Mouse (Mus musculus): ENCODE measurements around the gene H2-T24.
"Not testable (repeated sequence)": the region's sequence is repeated elsewhere in the genome, so short reads cannot be mapped to it uniquely, and the experiment has no call there.

H2-T24 gene

DNA sequence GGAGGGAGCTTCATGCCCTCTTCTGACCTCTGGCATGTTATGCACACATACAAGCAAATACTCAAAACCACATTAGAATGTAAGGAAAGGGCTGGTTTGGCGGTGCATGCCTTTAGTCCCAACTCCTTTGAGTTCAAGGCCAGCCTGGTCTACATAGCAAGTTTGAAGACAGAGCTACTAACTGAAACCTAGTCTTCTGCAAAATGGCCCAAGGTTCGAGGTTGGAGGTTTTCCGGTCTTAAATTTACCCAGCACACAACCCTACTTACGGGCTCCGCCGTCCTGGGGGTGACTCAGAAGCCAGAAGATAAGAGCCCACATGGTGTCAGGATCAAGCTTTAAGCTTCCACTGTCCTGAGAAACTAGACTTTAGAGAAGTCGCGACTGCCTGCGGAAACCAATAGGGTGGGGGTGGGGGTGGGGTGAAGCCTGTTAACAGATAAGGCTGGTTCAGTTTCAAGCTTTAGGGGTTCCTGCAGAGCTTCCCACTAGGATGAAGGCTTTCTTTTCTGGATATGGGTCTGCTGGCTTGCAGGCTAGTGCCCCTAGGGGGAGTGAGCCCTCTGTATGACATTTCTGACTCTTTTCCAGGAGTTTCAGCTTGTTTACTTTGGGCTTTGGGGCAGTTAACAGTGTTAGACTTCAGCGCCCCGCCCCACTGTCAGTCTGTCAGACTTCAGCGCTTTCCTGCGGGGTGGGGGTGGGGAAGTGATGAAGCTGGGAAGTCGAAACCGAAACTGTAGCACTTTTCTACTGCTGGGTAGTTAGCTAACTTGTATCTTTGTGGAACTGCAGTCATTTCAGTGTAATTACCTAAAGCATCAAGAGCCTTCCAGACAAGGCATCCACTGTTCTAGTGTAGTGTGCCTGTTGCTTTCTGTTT lies at the start of gene H2-T24:
H2-T24 (minus strand) TSS at position 370 of the 883 bp plus-strand sequence.
- peak; percentile 89 for TF ChIP-seq GATA4 (IDR thresholded peaks at IDR 0.05; ENCODE audit: insufficient replicate concordance, low read length)

DNA sequence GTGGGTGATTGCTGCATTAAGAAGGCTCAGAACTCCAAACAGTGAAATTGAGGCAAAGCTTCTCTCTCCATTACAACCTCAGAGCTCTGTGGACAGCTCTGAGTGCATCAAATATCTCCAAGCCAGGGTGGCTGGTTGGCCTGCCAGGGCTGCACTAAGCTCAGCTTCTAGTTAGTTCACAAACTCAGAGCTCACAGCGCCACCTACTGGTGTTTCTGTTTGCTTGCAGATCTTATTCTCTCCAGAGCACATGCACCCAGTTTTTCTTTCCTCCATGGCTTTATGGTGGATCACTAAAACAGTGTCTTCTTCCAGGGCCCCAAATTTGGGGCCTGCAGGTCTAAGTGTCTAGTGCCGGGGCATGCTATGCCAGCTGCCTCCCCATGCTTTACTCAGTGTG lies 40.5 kb upstream of the H2-T24 start:
- no peak for TF ChIP-seq GATA4 (IDR thresholded peaks at IDR 0.05; ENCODE audit: insufficient replicate concordance, low read length)

DNA sequence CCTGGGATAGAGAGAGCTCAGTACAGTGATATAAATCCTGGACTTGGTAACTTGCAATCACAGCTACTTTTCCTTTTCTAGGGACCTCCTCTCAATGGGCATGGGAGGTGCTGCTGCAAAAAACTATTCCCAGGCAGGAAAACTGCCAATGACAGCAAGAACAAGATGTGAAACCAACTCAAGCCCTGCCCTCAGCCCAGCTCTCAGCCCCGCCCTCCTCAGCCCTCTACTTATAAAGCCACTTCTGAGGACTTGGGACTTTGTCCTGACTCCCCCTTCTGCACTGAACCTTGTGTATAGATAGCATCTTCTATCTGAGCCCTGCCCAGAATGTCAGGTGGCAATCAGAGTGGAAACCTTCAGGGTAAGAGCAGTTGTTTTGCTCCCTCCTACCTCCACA lies 38.0 kb upstream of the H2-T24 start, which contains the start of gene Gm11127:
Gm11127 (minus strand) TSS at position 10 of the 400 bp plus-strand sequence.
- TF ChIP-seq GATA4 (IDR thresholded peaks at IDR 0.05; ENCODE audit: insufficient replicate concordance, low read length) = not testable (repeated sequence)

DNA sequence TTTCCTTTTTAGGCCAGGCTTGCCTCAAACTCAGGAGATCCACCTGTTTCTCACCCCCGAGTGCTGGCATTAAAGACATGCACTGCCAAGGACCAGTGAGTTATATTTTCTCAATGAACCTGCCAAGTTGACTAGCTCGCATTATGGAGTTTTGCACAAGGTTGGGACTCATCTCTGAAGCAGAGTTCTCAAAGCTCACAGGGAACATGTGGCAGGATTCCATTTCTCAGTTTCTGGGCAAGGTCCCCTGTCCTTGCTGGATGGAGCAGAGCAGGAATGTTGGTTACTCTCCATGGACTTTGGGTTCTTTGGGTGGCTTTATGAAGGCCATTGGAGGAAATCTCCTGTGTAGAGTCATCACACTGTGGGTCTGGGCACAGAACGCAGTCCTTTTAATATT lies 22.9 kb upstream of the H2-T24 start:
- TF ChIP-seq GATA4 (IDR thresholded peaks at IDR 0.05; ENCODE audit: insufficient replicate concordance, low read length) = no peak

DNA sequence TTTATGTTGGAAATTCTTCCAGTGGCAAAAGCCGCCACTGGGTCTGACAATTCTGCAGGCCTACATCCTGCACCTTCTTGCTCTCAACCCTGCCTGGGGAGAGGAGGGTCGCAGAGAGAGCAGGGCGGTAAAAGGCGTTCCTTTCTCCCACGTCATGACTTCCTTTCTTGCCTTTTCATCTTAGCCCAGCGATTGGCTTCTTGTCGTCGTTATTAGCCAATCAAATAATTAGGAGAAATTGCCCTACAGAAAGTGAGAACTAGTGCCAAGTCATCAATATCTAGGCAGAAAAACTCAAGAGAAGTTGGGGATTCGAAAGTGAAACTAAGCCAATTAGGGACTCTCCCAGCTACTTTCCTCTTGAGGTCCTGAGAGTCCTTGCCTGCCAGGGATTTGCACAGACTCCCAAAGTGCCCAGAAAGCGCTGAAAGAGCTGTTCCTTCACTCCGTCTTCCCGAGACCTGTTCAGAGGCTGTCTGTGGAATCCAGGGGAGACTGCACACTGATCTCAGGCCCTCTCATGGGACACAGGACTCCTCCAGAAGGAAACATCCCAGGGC lies 22.3 kb upstream of the H2-T24 start, which contains the start of the genes H2-T22 and Gm6034:
H2-T22 (minus strand) TSS at position 138 of the 560 bp plus-strand sequence.
Gm6034 (plus strand) TSS at position 352 of the 560 bp plus-strand sequence.
- not testable (repeated sequence) for TF ChIP-seq GATA4 (IDR thresholded peaks at IDR 0.05; ENCODE audit: insufficient replicate concordance, low read length)

DNA sequence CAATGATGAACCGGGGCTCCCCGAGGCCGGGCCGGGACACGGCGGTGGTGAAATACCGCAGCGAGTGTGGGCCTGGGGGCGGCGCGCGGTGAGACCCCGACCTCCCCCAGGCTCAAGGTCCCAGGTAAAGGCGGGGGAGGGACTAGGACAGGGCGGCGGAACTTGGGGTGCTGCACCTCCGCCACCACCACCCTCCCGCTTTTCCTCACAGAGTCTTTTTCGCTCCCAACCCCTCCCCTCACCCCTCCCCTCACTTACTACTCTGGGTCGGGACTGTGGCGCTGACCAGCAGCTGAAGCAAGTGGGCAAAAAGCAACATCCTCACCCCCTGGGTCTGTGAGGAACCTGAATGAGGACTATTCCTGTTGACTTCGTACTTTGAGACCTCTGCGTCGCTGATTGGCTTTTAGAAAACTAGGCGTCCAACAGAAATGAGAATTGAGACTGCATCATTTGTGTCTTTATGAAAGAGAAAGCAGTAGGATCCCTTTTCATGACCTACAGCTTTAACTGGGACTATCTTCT lies 12.1 kb upstream of the H2-T24 start, which contains the start of gene H2-T23:
H2-T23 (minus strand) TSS at position 505 of the 525 bp plus-strand sequence.
- TF ChIP-seq GATA4 (IDR thresholded peaks at IDR 0.05; ENCODE audit: insufficient replicate concordance, low read length) = not testable (repeated sequence)

DNA sequence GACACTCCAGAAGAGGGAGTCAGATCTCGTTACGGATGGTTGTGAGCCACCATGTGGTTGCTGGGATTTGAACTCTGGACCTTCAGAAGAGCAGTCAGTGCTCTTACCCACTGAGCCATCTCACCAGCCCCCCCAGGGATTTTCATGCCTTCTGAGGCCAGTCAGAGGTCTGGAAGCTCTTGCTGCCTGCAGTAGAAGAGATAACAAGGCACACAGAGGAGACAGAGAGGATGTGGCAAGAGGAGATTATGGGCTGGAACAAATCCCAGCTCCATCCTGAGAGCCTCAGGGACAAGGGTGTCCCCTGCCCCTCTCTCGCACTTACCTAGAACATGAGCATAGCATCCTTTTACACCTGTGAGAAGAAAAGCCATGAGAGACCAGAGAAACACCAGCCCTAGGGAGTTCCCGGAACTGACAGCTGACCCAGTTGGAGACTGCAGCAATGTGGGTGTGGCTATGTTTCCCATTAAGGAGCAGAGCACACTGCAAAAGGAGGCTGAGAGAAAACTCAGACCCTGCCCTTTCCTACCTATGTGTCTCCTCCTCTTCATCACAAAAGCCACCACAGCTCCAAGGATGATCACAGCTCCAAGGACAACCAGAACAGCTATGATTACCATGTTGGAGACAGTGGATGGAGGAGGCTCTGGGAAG lies 9.8 kb upstream of the H2-T24 start:
- peak; percentile 60; the same call in 1 of the 2 replicates for TF ChIP-seq GATA4 (IDR thresholded peaks at IDR 0.05; ENCODE audit: insufficient replicate concordance, low read length)

DNA sequence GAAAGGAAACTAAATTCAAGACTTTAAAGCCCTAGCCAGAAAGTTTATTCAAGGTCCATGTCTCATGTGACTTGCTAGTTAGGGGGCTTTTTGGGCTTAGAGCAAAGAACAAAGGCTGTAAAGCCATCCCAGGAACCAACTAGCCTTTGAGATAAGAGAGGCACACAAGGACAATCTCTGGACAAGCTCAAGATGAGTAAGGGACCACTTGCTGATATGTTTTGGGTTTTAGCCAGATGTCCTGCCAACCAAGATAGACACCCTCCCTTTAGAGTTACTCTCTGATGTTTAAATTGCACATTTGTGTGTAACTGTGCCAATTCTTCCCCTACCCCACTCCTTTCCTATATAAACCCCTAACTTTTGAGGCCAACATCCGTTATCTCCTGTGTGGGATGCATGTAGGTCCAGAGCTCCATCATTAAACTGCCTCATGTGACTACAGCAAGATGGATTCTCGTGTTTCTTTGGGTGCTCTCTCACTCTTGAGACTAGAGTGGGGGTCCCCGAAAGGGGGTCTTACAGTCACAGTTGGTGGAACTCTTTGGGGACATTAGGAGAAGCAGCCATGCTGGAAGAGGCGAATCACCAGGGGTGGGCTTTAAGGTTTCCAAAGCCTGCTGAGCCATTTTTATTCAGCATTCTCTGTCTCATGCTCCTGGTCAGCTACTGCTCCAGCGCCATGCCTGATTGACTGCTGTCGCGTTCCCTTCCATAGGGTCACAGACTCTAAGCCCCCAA lies 8.7 kb upstream of the H2-T24 start:
- no peak for TF ChIP-seq GATA4 (IDR thresholded peaks at IDR 0.05; ENCODE audit: insufficient replicate concordance, low read length)

DNA sequence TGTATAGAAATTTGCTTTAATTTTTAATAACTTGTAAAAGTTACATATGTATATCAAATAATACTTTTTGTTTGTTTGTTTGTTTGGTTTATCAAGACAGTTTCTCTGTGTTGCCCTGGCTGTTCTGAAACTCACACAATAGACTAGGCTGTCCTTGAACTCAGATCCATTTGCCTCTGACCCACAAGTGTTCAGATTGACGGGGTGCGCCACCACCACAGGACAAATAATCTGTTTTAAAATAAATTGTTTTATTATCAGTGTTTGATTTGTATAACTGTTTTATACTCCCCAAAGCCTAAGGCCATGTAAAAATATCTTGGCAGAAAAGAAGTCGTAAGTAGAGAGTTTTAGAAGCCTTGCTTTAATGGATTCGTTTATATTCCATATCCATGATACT lies 7.3 kb upstream of the H2-T24 start:
- TF ChIP-seq GATA4 (IDR thresholded peaks at IDR 0.05; ENCODE audit: insufficient replicate concordance, low read length) = no peak

DNA sequence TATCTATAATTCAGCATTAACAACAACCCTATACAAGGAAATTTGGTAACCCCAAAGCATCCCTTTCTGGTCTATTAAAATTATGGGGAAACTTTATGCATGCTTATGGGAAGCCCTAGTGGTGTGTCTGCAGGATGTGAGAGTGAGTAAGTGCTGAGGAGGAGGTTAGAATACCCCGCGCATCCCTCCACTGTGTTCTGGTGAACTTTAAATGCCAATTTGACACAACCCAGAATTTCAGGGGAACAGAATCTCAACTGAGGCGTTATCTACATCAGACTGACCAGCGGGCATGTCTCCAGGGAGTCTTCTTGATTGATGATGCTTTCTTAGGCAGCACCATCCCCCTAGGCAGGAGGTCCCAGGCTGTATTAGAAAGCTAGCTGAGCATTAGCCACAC lies 5.5 kb upstream of the H2-T24 start:
- TF ChIP-seq GATA4 (IDR thresholded peaks at IDR 0.05; ENCODE audit: insufficient replicate concordance, low read length) = no peak

DNA sequence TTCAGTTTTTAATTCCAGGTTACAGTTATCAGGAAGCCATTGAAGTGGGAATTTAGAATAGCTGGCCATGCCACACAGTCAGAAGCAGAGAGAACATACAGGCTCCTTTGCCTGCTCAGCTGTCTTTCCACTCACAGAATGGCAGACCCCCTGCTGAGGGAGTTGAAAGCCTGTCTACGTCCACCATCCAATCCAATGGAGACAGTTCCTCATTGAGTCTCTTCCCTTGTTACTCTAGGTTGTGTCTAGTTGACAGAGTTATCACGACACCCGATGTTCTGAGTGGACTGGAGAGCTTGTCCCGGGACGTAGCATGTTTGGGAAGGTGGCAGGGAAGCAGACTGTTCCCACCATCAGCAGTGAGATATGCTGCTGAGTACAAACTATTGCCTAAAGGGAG lies 4.8 kb upstream of the H2-T24 start:
- peak; percentile 75; the same call in 1 of the 2 replicates for TF ChIP-seq GATA4 (IDR thresholded peaks at IDR 0.05; ENCODE audit: insufficient replicate concordance, low read length)

DNA sequence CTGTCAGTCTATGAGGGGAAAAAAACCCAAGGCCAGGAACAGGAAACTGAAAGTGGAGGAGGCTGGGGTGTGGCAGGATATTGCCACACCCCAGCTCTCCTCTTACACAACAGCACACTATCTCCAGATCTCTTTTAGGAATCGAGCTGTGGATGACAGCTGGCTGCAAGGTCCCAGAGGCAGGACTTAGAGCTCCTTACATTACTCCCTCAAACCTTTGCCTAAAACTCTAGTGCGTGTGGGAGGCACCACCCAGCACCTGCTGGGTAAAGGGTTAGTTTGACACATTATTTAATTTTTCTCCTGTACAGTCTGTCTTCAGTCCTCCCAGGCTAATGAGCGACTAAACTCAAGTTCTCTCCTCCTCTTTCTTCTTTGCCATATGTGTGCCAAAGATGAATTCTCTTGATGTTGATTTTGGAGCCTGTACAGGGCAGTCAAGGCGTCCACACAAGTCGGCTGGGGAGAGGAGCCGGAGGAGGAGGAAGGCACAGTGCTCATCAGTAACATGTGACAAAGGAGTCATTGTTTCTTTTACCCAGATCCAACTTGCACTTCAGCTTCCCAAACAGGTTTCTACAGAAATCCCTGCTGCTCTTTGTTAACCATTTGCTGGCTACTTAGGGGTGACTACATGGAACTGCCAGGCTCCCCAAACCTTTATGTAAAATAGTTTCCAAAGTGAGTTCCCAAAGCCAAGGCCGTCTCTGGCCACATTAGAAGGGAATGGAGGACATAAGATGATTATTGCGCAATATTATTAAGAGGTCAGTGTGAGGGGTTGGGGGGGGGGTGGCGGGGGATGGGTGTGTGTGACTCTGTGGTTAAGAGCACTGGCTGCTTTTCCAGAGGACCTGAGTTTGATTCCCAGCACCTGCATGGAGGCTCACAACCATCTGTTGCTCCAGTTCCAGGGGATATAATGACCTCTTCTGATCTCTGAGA lies 3.6 kb upstream of the H2-T24 start:
- peak; percentile 66; the same call in 1 of the 2 replicates for TF ChIP-seq GATA4 (IDR thresholded peaks at IDR 0.05; ENCODE audit: insufficient replicate concordance, low read length)

DNA sequence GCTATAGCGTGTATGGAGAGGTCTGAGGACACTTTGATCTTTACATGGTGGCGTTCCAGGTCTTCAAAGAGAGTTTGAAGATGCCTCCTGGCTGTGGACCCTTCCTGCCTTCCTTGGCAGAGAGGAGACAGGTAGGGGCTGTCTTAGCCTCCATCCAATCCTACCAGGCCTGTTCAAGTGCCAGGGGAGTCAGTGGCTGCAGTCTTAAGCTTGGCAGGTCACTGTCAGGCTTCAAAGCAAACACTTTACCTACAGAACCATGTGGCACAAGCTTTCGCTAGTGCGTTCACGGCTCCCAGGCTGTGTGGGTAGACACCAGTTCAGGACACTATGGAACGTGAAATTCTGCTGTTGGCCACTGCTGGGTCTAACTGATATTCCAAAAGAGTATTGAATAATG lies 2.6 kb upstream of the H2-T24 start:
- no peak for TF ChIP-seq GATA4 (IDR thresholded peaks at IDR 0.05; ENCODE audit: insufficient replicate concordance, low read length)
